Mouse (Mus musculus) erythroblast, embryonic 14.5 days (primary cell): ENCODE measurements around the gene 0610010K14Rik. TPM values are rescaled to one million over a fixed set of nuclear protein-coding genes. Genes with fewer than 3 reads are reported as not detected.

Experiments
- H3K27me3 ChIP-seq: 2 replicates; pipeline ENCODE4 v1.6.1; 2012; ENCODE audit warnings: inconsistent platforms; ENCODE audit not compliant: control insufficient read depth
- H3K36me3 ChIP-seq: 2 replicates; pipeline ENCODE4 v1.6.1; 2012; ENCODE audit warnings: mild to moderate bottlenecking, inconsistent platforms; ENCODE audit not compliant: control insufficient read depth
- H3K4me1 ChIP-seq: 2 replicates; pipeline ENCODE4 v1.6.1; 2012; ENCODE audit warnings: inconsistent platforms; ENCODE audit not compliant: control insufficient read depth
- H3K4me3 ChIP-seq: replicated peaks from 2 replicates; pipeline ENCODE3; 2012; ENCODE audit warnings: moderate library complexity, mild to moderate bottlenecking, inconsistent platforms
- H3K9me3 ChIP-seq: 2 replicates; pipeline ENCODE4 v1.6.1; 2012; ENCODE audit warnings: low read length, inconsistent platforms, mixed read lengths; ENCODE audit not compliant: control insufficient read depth
- GATA1 ChIP-seq: IDR thresholded peaks from 2 replicates; pipeline ENCODE4 v1.6.1; 2012; ENCODE audit warnings: low read length, inconsistent platforms, mixed read lengths
- TAL1 ChIP-seq: IDR thresholded peaks from 3 replicates; pipeline ENCODE4 v1.6.1; 2012; ENCODE audit warnings: low read length, inconsistent platforms, mixed read lengths
- polyA plus RNA-seq: library from polyadenylated mRNA; stranded (reverse); fragments of >175 nt; gene quantifications from 2 replicates; pipeline ENCODE4 v1.2.3, GENCODE M21; 2012

0610010K14Rik gene
- polyA plus RNA-seq, 1 experiment: 9.8 TPM

DNA sequence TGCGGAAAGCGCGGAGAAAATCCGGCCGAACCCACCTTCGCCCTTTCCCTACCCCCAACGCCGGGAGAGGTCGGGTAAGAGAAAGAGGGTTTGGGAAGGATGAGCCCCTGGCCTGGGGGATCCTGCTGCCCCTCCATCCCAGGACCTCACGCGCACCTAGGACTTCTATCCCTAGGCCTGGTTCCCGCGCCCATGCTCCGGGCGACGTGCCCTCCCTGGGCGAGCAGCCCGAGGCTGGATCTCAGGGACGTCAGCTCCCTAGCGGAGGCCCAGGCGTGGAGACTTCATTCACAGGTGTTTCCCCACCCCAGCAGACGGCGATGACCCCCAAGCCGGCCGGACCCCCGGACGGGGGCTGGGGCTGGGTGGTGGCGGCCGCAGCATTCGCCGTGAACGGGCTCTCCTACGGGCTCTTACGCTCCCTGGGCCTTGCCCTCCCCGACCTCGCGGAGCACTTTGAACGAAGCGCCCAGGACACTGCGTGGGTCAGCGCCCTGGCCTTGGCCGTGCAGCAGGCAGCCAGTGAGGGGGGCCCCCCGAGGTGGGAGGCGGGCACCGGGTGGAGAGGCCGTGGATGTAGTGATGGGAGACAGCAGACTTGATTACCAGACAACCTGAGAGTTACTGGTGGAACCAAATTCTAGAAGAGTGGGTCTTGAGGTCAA lies 23.4 kb downstream of the 0610010K14Rik start:
- H3K4me1 ChIP-seq: peaks cover 31% of the 10 kb centered on the region
- no peak for TF ChIP-seq GATA1
- TF ChIP-seq TAL1: no peak
- H3K4me3 ChIP-seq: peak overlapping the region; percentile 13
- peaks cover 27% of the 10 kb centered on the region for H3K36me3 ChIP-seq
- H3K27me3 ChIP-seq: peaks cover 59% of the 10 kb centered on the region
- H3K9me3 ChIP-seq: peaks cover 5% of the 10 kb centered on the region; the same call in 1 of the 2 replicates

- no peak overlapping the region for H3K4me3 ChIP-seq
- H3K36me3 ChIP-seq: peaks cover 22% of the 10 kb centered on the region
- H3K4me1 ChIP-seq: peaks cover 25% of the 10 kb centered on the region
- H3K9me3 ChIP-seq: peaks cover 5% of the 10 kb centered on the region; the same call in 1 of the 2 replicates
- TF ChIP-seq TAL1: no peak
- H3K27me3 ChIP-seq: peaks cover 59% of the 10 kb centered on the region
Observed at GRCm38 (mm10) chr11:70213736-70214135, 24.0 kb downstream of the 0610010K14Rik start.

DNA sequence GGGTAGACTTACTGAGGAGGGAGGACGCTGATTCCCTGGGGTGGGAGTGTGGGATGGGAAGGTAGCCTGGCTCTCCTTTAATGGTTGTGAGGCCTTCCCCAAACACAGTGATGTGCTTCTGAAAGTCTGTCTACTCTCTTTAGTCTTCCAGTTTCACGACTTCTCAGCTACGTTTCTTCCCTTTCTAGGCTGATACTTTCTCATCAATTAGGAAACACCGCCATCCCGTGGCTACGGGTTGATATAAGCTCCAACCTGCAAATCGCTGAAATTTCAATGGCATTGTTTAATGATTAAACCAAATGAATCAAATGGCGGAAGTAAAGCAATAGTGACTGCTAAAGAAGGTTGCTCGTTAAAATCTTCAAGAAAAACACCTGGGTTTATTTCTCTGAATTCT lies 24.8 kb downstream of the 0610010K14Rik start:
- peaks cover 13% of the 10 kb centered on the region for H3K36me3 ChIP-seq
- peaks cover 59% of the 10 kb centered on the region for H3K27me3 ChIP-seq
- TF ChIP-seq TAL1 (no peak), GATA1 (no peak)
- H3K4me1 ChIP-seq: peaks cover 17% of the 10 kb centered on the region
- H3K4me3 ChIP-seq: no peak overlapping the region
- peaks cover 5% of the 10 kb centered on the region; the same call in 1 of the 2 replicates for H3K9me3 ChIP-seq

- H3K27me3 ChIP-seq: peaks cover 59% of the 10 kb centered on the region
- peaks cover 5% of the 10 kb centered on the region; the same call in 1 of the 2 replicates for H3K9me3 ChIP-seq
- H3K4me1 ChIP-seq: peaks cover 12% of the 10 kb centered on the region
- no peak within 1 kb of the TSS for H3K4me3 ChIP-seq
- TF ChIP-seq TAL1 (no peak), GATA1 (no peak)
- H3K36me3 ChIP-seq: peaks cover 9% of the 10 kb centered on the region
Observed at GRCm38 (mm10) chr11:70212423-70212822, 25.3 kb downstream of the 0610010K14Rik start, which contains the start of gene Slc16a11. Slc16a11 (plus strand) TSS chr11:70212752.

GRCm38 (mm10) chr11:70211972-70212371 lies 25.7 kb downstream of the 0610010K14Rik start:
- TF ChIP-seq TAL1 (no peak), GATA1 (no peak)
- peaks cover 5% of the 10 kb centered on the region for H3K36me3 ChIP-seq
- H3K4me1 ChIP-seq: peaks cover 12% of the 10 kb centered on the region
- peaks cover 5% of the 10 kb centered on the region; the same call in 1 of the 2 replicates for H3K9me3 ChIP-seq
- H3K27me3 ChIP-seq: peaks cover 59% of the 10 kb centered on the region
- H3K4me3 ChIP-seq: no peak overlapping the region

DNA sequence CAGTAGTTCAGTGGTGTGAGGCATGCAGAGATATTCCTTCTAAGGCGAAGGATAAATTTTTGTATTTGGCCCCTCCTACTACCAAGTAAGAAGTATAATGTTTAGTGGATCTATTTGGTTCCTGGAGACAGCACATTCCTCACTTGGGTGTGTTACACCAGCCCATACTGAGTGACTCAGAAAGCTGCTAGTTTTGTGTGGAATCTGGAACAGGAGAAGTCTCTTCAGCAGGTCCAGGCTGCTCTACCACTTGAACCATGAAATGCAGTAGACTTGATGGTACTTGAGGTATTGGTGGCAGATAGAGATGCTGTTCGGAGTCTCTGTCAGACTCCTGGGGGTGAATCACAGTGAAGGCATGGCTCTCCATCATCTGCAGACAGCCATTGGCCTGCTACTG lies 27.0 kb downstream of the 0610010K14Rik start:
- peaks cover 5% of the 10 kb centered on the region; the same call in 1 of the 2 replicates for H3K9me3 ChIP-seq
- TF ChIP-seq GATA1: no peak
- no peak for TF ChIP-seq TAL1
- H3K36me3 ChIP-seq: no peaks in the 10 kb centered on the region
- H3K4me1 ChIP-seq: peaks cover 12% of the 10 kb centered on the region
- H3K4me3 ChIP-seq: no peak overlapping the region
- H3K27me3 ChIP-seq: peaks cover 53% of the 10 kb centered on the region

GRCm38 (mm10) chr11:70208778-70209388 lies 28.8 kb downstream of the 0610010K14Rik start:
- H3K27me3 ChIP-seq: peaks cover 39% of the 10 kb centered on the region
- TF ChIP-seq TAL1: no peak
- no peak for TF ChIP-seq GATA1
- no peak overlapping the region for H3K4me3 ChIP-seq

DNA sequence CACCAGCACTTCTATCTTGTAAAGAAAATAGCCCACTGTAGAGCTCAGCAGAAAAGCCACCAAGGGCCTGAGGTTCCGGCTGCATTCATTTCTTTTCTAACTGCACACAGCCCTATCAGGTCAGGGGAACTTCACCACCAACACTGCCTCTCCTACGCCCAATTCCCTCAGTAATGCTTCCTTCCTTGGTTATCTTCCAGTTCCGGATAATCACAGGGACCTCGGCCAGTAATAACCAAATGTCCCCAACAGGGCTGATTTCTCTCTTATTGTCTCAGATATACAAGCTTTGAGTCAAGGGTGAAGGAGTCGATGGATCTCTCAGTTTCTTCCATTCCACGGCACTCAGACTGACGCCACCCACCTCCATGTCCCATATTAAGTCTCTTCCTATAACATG lies 30.4 kb downstream of the 0610010K14Rik start:
- Histone ChIP-seq H3K27me3 (peaks cover 26% of the 10 kb centered on the region), H3K4me1 (no peaks in the 10 kb centered on the region; the same call in 1 of the 2 replicates), H3K9me3 (no peaks in the 10 kb centered on the region), H3K4me3 (no peak overlapping the region), H3K36me3 (no peaks in the 10 kb centered on the region)
- no peak for TF ChIP-seq GATA1
- TF ChIP-seq TAL1: no peak

More at GRCm38 (mm10) chr11:70208778-70209388, 28.8 kb downstream of the 0610010K14Rik start:
- no peaks in the 10 kb centered on the region for H3K9me3 ChIP-seq
- H3K36me3 ChIP-seq: no peaks in the 10 kb centered on the region
- no peaks in the 10 kb centered on the region for H3K4me1 ChIP-seq

DNA sequence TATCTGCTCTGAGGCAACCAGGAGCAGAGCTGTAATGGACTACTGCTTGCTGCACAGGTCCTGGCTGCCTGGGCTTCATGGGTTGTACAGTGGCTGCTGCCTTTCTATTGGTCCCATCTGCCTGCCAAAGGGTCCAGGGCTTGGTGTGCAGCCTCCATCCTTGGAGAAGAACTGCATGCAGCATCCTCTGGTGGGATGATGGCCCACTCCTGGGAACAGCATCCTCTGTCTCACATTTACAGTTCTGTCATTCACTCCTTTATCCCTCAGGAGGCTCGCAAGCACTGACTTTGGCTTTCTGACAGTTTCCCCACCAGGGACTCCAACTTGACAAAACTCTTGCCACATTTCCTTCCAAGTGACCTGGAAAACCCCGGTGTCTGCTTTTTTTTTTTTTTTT lies 30.9 kb downstream of the 0610010K14Rik start:
- Histone ChIP-seq H3K27me3 (peaks cover 21% of the 10 kb centered on the region), H3K36me3 (no peaks in the 10 kb centered on the region), H3K9me3 (no peaks in the 10 kb centered on the region), H3K4me3 (no peak overlapping the region), H3K4me1 (peaks cover 2% of the 10 kb centered on the region; the same call in 1 of the 2 replicates)
- TF ChIP-seq TAL1 (no peak), GATA1 (no peak)
